Mouse (Mus musculus): ENCODE measurements around the gene Larp6. TPM values are rescaled to one million over a fixed set of nuclear protein-coding genes. Genes with fewer than 3 reads are reported as not detected.

Larp6 gene
- polyA plus RNA-seq, 1 experiment: 4.8 TPM

DNA sequence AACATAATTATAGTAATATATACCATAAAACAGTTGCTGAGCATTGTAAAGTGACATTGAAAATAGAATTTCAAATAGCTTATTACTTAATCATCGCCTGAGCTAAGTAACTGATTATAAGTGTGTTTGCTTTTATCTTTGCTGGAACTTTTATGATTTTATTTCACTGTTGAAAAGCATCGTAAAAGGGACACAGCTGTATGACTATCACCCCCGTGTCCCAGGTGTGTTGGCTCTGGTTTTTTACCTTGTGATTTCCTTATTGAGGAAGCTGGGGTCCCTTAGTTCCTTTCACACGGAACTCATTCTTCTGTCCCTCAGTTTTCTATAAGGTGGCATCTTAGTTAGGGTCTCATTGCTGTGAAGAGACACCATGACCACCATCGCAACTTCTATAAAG lies 34.9 kb downstream of the Larp6 start:
- Histone ChIP-seq H3K27ac (ENCODE audit: control insufficient read depth, insufficient read depth, low read depth, low read length) (no peak overlapping the region), H3K36me3 (ENCODE audit: control insufficient read depth, insufficient read depth, low read length) (no peaks in the 10 kb centered on the region), H3K4me3 (ENCODE audit: control insufficient read depth, low read depth, low read length) (no peak overlapping the region), H3K27me3 (ENCODE audit: control insufficient read depth, insufficient read depth, low read length) (0 out of 2 replicates have a peak, but pooled peaks cover 2% of the 10 kb centered on the region), H3K4me1 (ENCODE audit: control insufficient read depth, insufficient read depth, low read length) (peaks cover 7% of the 10 kb centered on the region)
- no peak for TF ChIP-seq POLR2A (IDR thresholded peaks at IDR 0.05; ENCODE audit: control insufficient read depth, low read depth, low read length)
- no peak for TF ChIP-seq CTCF (IDR thresholded peaks at IDR 0.05; ENCODE audit: control insufficient read depth, insufficient read depth, insufficient replicate concordance, low read depth, low read length)

DNA sequence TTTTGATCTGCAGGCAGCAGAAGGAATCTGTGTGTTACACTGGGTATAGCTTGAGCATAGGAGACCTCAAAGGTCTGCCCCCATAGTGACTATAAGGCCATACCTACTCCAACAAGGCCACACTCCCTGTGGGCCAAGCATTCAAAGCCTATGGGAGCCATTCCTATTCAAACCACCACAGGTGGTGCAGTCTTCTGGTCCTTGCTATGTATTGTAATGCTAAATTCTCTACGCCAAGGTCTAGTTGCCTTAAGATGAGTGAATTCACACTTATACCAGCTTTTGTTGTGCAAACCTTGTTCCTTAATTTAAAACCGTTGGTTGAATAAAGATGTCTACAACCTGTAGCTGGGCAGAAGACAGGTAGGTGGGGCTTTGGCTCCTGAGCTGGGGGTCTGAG lies 35.4 kb downstream of the Larp6 start:
- TF ChIP-seq CTCF (IDR thresholded peaks at IDR 0.05; ENCODE audit: control insufficient read depth, insufficient read depth, insufficient replicate concordance, low read depth, low read length): no peak
- TF ChIP-seq POLR2A (IDR thresholded peaks at IDR 0.05; ENCODE audit: control insufficient read depth, low read depth, low read length): no peak
- Histone ChIP-seq H3K27ac (ENCODE audit: control insufficient read depth, insufficient read depth, low read depth, low read length) (no peak overlapping the region), H3K27me3 (ENCODE audit: control insufficient read depth, insufficient read depth, low read length) (no peaks in the 10 kb centered on the region), H3K4me3 (ENCODE audit: control insufficient read depth, low read depth, low read length) (no peak overlapping the region), H3K4me1 (ENCODE audit: control insufficient read depth, insufficient read depth, low read length) (peaks cover 2% of the 10 kb centered on the region), H3K36me3 (ENCODE audit: control insufficient read depth, insufficient read depth, low read length) (no peaks in the 10 kb centered on the region)

DNA sequence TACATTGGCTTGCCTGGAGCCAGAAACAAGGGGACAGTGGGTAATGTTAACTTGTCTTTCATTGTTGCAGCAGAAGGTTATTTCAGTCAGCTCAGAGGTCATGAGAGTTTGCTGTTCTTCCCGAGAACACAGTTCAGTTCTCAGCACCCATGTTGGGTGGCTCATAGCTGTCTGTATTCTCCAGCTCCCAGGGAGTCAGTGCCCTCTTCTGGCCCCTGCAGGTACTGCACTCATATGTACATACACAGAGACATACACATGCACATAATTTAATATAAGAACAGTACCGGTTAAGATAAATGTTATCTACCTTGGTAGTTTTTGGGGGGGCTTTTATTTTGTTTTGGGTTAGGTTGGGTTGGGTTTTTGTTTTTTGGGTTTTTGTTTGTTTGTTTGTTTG lies 36.3 kb downstream of the Larp6 start:
- H3K36me3 ChIP-seq (ENCODE audit: control insufficient read depth, insufficient read depth, low read length): no peaks in the 10 kb centered on the region
- H3K4me3 ChIP-seq (ENCODE audit: control insufficient read depth, low read depth, low read length): no peak overlapping the region
- H3K4me1 ChIP-seq (ENCODE audit: control insufficient read depth, insufficient read depth, low read length): no peaks in the 10 kb centered on the region; the same call in 1 of the 2 replicates
- TF ChIP-seq CTCF (IDR thresholded peaks at IDR 0.05; ENCODE audit: control insufficient read depth, insufficient read depth, insufficient replicate concordance, low read depth, low read length): peak; percentile 68; the same call in 1 of the 2 replicates
- no peak for TF ChIP-seq POLR2A (IDR thresholded peaks at IDR 0.05; ENCODE audit: control insufficient read depth, low read depth, low read length)
- H3K27ac ChIP-seq (ENCODE audit: control insufficient read depth, insufficient read depth, low read depth, low read length): no peak overlapping the region
- H3K27me3 ChIP-seq (ENCODE audit: control insufficient read depth, insufficient read depth, low read length): no peaks in the 10 kb centered on the region

DNA sequence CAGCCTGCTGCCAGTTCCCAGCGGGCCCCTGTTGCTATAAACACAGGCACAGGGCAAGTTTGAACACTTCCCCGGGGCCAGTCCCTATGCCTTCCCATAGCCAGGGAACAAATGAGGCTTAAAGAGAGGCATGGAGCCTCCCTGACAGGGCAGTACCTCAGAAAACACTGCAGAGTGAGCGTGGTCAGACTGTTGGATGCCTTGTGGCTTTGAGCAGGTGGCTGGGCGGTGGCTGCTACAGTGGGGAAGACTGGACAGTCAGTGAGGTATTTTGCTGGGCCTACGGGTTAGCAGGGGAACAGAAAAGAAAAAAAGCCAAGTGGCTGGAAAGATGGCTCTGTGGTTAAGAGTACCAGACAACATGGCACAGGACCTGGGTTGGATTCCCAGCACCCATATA lies 38.3 kb downstream of the Larp6 start:
- Histone ChIP-seq H3K27me3 (ENCODE audit: control insufficient read depth, insufficient read depth, low read length) (no peaks in the 10 kb centered on the region), H3K4me1 (ENCODE audit: control insufficient read depth, insufficient read depth, low read length) (no peaks in the 10 kb centered on the region), H3K27ac (ENCODE audit: control insufficient read depth, insufficient read depth, low read depth, low read length) (no peak overlapping the region), H3K36me3 (ENCODE audit: control insufficient read depth, insufficient read depth, low read length) (no peaks in the 10 kb centered on the region), H3K4me3 (ENCODE audit: control insufficient read depth, low read depth, low read length) (no peak overlapping the region)
- TF ChIP-seq CTCF (IDR thresholded peaks at IDR 0.05; ENCODE audit: control insufficient read depth, insufficient read depth, insufficient replicate concordance, low read depth, low read length) (no peak), POLR2A (IDR thresholded peaks at IDR 0.05; ENCODE audit: control insufficient read depth, low read depth, low read length) (no peak)

DNA sequence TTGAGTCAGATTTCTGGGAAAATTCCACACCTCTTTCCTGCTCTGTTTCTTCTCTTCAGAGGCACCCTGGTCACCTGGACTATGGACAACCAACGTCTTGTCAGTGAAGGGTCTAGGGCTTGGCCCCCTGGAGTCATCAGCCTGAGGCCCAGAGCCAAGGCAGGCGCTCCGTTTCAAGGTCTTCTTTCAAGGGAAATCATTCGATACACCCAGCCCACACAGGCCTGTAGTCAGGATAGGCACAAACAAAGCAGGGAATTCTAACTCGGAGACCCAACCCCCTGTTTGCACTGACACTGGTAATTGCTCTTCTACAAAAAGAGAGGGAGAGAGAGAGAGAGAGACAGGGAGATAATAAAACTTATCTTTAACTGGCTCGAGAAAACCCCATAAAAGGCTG lies 39.2 kb downstream of the Larp6 start:
- no peaks in the 10 kb centered on the region for H3K27me3 ChIP-seq (ENCODE audit: control insufficient read depth, insufficient read depth, low read length)
- no peak overlapping the region for H3K4me3 ChIP-seq (ENCODE audit: control insufficient read depth, low read depth, low read length)
- no peak overlapping the region for H3K27ac ChIP-seq (ENCODE audit: control insufficient read depth, insufficient read depth, low read depth, low read length)
- H3K36me3 ChIP-seq (ENCODE audit: control insufficient read depth, insufficient read depth, low read length): no peaks in the 10 kb centered on the region
- no peaks in the 10 kb centered on the region for H3K4me1 ChIP-seq (ENCODE audit: control insufficient read depth, insufficient read depth, low read length)
- TF ChIP-seq POLR2A (IDR thresholded peaks at IDR 0.05; ENCODE audit: control insufficient read depth, low read depth, low read length): no peak
- TF ChIP-seq CTCF (IDR thresholded peaks at IDR 0.05; ENCODE audit: control insufficient read depth, insufficient read depth, insufficient replicate concordance, low read depth, low read length): no peak

DNA sequence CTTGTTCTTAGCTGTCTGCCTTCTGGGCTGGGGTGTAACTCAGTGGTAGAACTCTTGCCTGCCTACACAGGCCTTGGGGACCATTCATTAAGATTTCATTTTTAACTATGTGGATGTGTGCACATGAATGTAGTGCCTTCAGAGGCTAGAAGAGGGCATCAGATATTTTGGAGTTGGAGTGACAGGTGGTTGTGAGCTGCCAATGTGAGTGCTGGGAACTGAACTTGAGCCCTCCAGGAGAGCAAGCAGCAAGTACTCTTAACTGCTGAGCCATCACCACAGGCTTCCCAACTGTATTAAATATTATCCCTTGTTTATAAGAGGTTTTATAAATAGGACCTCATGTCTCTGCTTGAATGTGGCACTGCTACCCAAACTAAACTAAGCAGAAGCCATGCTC lies 39.8 kb downstream of the Larp6 start:
- no peaks in the 10 kb centered on the region for H3K27me3 ChIP-seq (ENCODE audit: control insufficient read depth, insufficient read depth, low read length)
- no peak overlapping the region for H3K27ac ChIP-seq (ENCODE audit: control insufficient read depth, insufficient read depth, low read depth, low read length)
- TF ChIP-seq POLR2A (IDR thresholded peaks at IDR 0.05; ENCODE audit: control insufficient read depth, low read depth, low read length) (no peak), CTCF (IDR thresholded peaks at IDR 0.05; ENCODE audit: control insufficient read depth, insufficient read depth, insufficient replicate concordance, low read depth, low read length) (no peak)
- no peak overlapping the region for H3K4me3 ChIP-seq (ENCODE audit: control insufficient read depth, low read depth, low read length)
- no peaks in the 10 kb centered on the region for H3K4me1 ChIP-seq (ENCODE audit: control insufficient read depth, insufficient read depth, low read length)
- H3K36me3 ChIP-seq (ENCODE audit: control insufficient read depth, insufficient read depth, low read length): no peaks in the 10 kb centered on the region

DNA sequence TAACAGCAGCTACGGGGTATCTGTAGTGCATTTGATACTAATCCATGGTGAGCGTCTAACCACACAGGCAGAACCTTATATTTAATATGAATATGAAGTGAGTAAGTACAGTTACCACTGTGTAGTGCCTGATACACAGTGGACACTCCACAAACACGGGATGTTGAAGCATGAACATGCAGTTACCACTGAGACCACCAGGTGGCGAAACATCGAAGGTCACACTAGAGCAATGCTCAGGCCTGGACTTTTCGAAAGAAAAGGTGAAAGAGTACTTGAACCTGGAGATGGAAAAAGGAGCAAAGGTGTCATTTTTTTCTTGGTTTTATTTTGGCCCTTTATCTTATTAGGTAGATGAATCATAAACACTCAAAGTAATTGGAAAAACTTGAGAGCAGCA lies 43.5 kb downstream of the Larp6 start:
- Histone ChIP-seq H3K27me3 (ENCODE audit: control insufficient read depth, insufficient read depth, low read length) (no peaks in the 10 kb centered on the region), H3K4me3 (ENCODE audit: control insufficient read depth, low read depth, low read length) (no peak overlapping the region), H3K36me3 (ENCODE audit: control insufficient read depth, insufficient read depth, low read length) (no peaks in the 10 kb centered on the region), H3K27ac (ENCODE audit: control insufficient read depth, insufficient read depth, low read depth, low read length) (no peak overlapping the region), H3K4me1 (ENCODE audit: control insufficient read depth, insufficient read depth, low read length) (no peaks in the 10 kb centered on the region)
- TF ChIP-seq CTCF (IDR thresholded peaks at IDR 0.05; ENCODE audit: control insufficient read depth, insufficient read depth, insufficient replicate concordance, low read depth, low read length) (peak; percentile 45; the same call in 1 of the 2 replicates), POLR2A (IDR thresholded peaks at IDR 0.05; ENCODE audit: control insufficient read depth, low read depth, low read length) (no peak)
